Mouse (Mus musculus) cerebellum, adult 2 months (tissue): ENCODE measurements around the gene Dok5. TPM values are rescaled to one million over a fixed set of nuclear protein-coding genes. Genes with fewer than 3 reads are reported as not detected.

Source experiments
- DNase-seq, 2 experiments: peaks; one replicate each; pipeline ENCODE4 v3.0.0; 2021
- H3K27ac ChIP-seq: fragments of 200-500 bp; 2 replicates; pipeline ENCODE4 v1.5.1; 2012; ENCODE audit warnings: low read length, control low read depth, inconsistent platforms; ENCODE audit not compliant: insufficient read depth
- H3K27me3 ChIP-seq: fragments of 200-500 bp; 2 replicates; pipeline ENCODE4 v1.6.1; 2012; ENCODE audit warnings: inconsistent platforms, mild to moderate bottlenecking, low read length, moderate library complexity; ENCODE audit not compliant: control insufficient read depth, insufficient read depth
- H3K4me1 ChIP-seq: fragments of 200-500 bp; 2 replicates; pipeline ENCODE4 v1.6.1; 2011; ENCODE audit warnings: low read length; ENCODE audit not compliant: control insufficient read depth, insufficient read depth
- H3K4me3 ChIP-seq: fragments of 200-500 bp; replicated peaks from 2 replicates; pipeline ENCODE3; 2011; ENCODE audit warnings: mild to moderate bottlenecking, low read depth, low read length, control low read depth; ENCODE audit not compliant: insufficient read depth
- CTCF ChIP-seq: fragments of 200-500 bp; IDR thresholded peaks from 2 replicates; pipeline ENCODE4 v1.5.1; 2011; ENCODE audit warnings: low read depth, mild to moderate bottlenecking, control low read depth, low read length, moderate library complexity, borderline replicate concordance; ENCODE audit not compliant: insufficient read depth
- POLR2A ChIP-seq: fragments of 200-500 bp; IDR thresholded peaks from 2 replicates; pipeline ENCODE4 v1.6.1; 2011; ENCODE audit warnings: low read length, control low read depth, borderline replicate concordance; ENCODE audit not compliant: insufficient read depth
- WGBS: fragments of 180-500 bp; shearing (Covaris S2); methylation state at CpG from one replicate; pipeline ENCODE4 v1.1.7; 2018; 5-methylcytosine and 5-hydroxymethylcytosine counted together
- polyA plus RNA-seq: library from polyadenylated mRNA; depleted of rRNA; stranded (reverse); fragments of >200 nt; gene quantifications from 2 replicates; pipeline ENCODE4 v1.2.3, GENCODE M21; 2012

The Dok5 gene
- polyA plus RNA-seq, 1 experiment = 18.6 TPM

DNA sequence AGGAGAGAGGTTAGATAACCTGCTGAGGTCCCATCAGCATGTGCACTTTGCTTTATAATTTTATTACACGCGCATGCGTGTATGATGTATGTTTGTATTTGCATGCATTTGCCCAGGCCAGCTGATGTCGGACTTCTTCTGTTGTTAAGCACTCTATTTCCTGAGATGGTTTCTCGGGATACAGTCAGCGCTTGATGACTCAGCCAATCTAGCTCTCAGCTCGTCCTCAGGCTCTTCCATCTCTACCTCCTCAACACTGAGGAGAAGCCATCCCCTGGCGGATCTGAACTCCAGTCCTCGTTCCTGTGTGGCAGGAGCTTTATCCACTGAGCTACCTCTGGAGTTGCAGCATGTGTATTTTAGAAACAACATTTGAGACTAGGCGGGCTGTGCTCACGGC lies 44.5 kb downstream of the Dok5 start:
- DNase-seq = no peak
- no peak for TF ChIP-seq POLR2A
- no peak overlapping the region for H3K4me3 ChIP-seq
- no peak overlapping the region for H3K27ac ChIP-seq
- H3K27me3 ChIP-seq = no peaks in the 10 kb centered on the region
- 96% methylated on average over 11 of the region's 11 CpGs for WGBS
- no peaks in the 10 kb centered on the region for H3K4me1 ChIP-seq

GRCm38 (mm10) chr2:170777572-170777971 lies 46.0 kb downstream of the Dok5 start:
- no peak overlapping the region for H3K27ac ChIP-seq
- no peak overlapping the region for H3K4me3 ChIP-seq
- no peak for DNase-seq
- 55% methylated on average over 6 of the region's 6 CpGs for WGBS
- TF ChIP-seq POLR2A (no peak), CTCF (no peak)
- H3K4me1 ChIP-seq = no peaks in the 10 kb centered on the region
- no peaks in the 10 kb centered on the region for H3K27me3 ChIP-seq

- no peak for DNase-seq
- no peak overlapping the region for H3K27ac ChIP-seq
- H3K4me3 ChIP-seq = no peak overlapping the region
- no peaks in the 10 kb centered on the region for H3K4me1 ChIP-seq
- 79% methylated on average over 11 of the region's 11 CpGs for WGBS
- no peaks in the 10 kb centered on the region for H3K27me3 ChIP-seq
- no peak for TF ChIP-seq CTCF
- no peak for TF ChIP-seq POLR2A
These were observed 48.6 kb downstream of the Dok5 start for GRCm38 (mm10) chr2:170780010-170780750.

DNA sequence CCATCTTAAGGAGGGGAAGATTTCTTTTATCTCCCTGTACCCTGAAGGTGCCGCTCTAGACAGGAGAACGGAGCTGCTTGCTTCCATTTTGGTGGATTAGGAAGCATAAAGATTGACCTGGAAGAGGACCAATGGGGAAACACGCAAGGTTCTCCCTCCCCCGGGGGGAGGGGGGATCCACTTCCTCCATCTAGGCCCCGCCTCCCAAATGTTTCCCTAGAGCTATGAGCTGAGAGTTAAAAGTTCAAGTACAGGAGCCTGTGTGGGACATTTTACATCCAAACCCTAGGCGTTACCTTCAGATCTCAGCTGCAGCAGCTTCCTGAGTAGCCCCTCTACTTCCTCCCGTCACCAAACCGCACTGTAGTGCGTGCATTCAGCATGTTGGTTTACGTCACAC lies 56.5 kb downstream of the Dok5 start:
- no peak overlapping the region for H3K27ac ChIP-seq
- WGBS = 96% methylated on average over 10 of the region's 10 CpGs
- TF ChIP-seq CTCF (no peak), POLR2A (no peak)
- DNase-seq = no peak
- H3K4me1 ChIP-seq = no peaks in the 10 kb centered on the region
- H3K4me3 ChIP-seq = no peak overlapping the region
- H3K27me3 ChIP-seq = no peaks in the 10 kb centered on the region

- WGBS = 35% methylated on average over 8 of the region's 8 CpGs
- no peak overlapping the region for H3K4me3 ChIP-seq
- H3K27ac ChIP-seq = no peak overlapping the region
- no peak for DNase-seq
- H3K27me3 ChIP-seq = no peaks in the 10 kb centered on the region
- H3K4me1 ChIP-seq = no peaks in the 10 kb centered on the region
- TF ChIP-seq CTCF = no peak
- TF ChIP-seq POLR2A = no peak
These were observed 59.9 kb downstream of the Dok5 start for GRCm38 (mm10) chr2:170791332-170792017.

- no peak for TF ChIP-seq POLR2A
- 0 out of 2 replicates have a peak, but pooled peaks have one; percentile 18 for TF ChIP-seq CTCF
- H3K27me3 ChIP-seq = no peaks in the 10 kb centered on the region
- H3K4me3 ChIP-seq = no peak overlapping the region
- no peak for DNase-seq
- WGBS = 87% methylated on average over 3 of the region's 3 CpGs
- H3K27ac ChIP-seq = no peak overlapping the region
- no peaks in the 10 kb centered on the region for H3K4me1 ChIP-seq
These were observed 63.6 kb downstream of the Dok5 start for GRCm38 (mm10) chr2:170795242-170795641.

GRCm38 (mm10) chr2:170802984-170803383 lies 71.4 kb downstream of the Dok5 start:
- Histone ChIP-seq H3K27me3 (no peaks in the 10 kb centered on the region), H3K27ac (no peak overlapping the region), H3K4me3 (no peak overlapping the region), H3K4me1 (no peaks in the 10 kb centered on the region)
- no peak for DNase-seq
- TF ChIP-seq POLR2A = no peak
- no peak for TF ChIP-seq CTCF
- WGBS = 93% methylated on average over 6 of the region's 6 CpGs

DNA sequence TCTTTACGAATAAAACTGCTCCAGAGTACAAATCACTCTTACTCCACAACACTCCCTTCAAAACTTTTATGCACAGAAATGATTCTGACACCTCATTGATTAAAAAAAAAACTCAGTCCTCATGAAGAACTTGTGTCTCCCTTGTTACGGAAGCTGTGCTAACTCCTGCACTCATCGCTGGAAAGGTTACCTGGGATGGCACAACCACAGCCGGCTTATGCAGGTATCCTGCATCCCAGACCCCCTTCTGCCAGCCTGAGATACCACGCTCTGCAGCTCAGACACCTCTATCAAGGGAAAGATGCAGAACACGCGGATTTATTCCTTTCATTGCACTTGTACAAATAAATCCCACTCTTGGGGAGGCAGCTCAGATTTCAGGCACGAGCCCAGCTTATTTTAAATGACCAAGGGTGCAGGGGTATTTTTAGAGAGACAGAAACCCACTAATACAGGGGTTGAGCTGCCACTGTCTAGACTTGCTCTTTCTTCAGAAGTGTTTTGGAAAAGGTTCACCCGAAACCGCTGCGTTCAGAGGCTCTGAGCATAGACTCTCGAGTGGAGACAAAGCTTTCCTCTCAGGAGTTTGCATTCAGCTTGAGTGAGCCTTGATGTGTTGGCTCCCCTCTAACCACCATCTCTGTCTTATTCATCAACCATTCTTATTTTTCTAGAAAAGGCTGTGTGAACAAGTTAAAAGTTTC lies 76.1 kb downstream of the Dok5 start:
- H3K4me1 ChIP-seq = peaks cover 21% of the 10 kb centered on the region
- H3K4me3 ChIP-seq = no peak overlapping the region
- H3K27me3 ChIP-seq = no peaks in the 10 kb centered on the region
- no peak for TF ChIP-seq CTCF
- TF ChIP-seq POLR2A = no peak
- DNase-seq = no peak
- WGBS = 86% methylated on average over 12 of the region's 12 CpGs
- H3K27ac ChIP-seq = no peak overlapping the region
